Mouse (Mus musculus) ES-E14 (cell line): ENCODE measurements around the gene Acox1.

Source experiments
- CHD2 ChIP-seq: IDR thresholded peaks from 2 replicates; pipeline ENCODE4 v1.6.1; 2014; ENCODE audit warnings: mild to moderate bottlenecking, low read depth, low read length, inconsistent platforms
- HCFC1 ChIP-seq: IDR thresholded peaks from 2 replicates; pipeline ENCODE4 v1.6.1; 2012; ENCODE audit warnings: low read length, inconsistent platforms, borderline replicate concordance; ENCODE audit not compliant: insufficient read depth
- MAFK ChIP-seq: IDR thresholded peaks from 2 replicates; pipeline ENCODE4 v1.6.1; 2014; ENCODE audit warnings: mild to moderate bottlenecking, low read depth, low read length, inconsistent platforms; ENCODE audit not compliant: insufficient read depth
- ZC3H11A ChIP-seq: IDR thresholded peaks from 2 replicates; pipeline ENCODE4 v1.6.1; 2012; ENCODE audit warnings: low read depth, mild to moderate bottlenecking, inconsistent platforms, low read length, borderline replicate concordance
- ZNF384 ChIP-seq: IDR thresholded peaks from 2 replicates; pipeline ENCODE4 v1.6.1; 2012; ENCODE audit warnings: low read depth, low read length, inconsistent platforms

DNA sequence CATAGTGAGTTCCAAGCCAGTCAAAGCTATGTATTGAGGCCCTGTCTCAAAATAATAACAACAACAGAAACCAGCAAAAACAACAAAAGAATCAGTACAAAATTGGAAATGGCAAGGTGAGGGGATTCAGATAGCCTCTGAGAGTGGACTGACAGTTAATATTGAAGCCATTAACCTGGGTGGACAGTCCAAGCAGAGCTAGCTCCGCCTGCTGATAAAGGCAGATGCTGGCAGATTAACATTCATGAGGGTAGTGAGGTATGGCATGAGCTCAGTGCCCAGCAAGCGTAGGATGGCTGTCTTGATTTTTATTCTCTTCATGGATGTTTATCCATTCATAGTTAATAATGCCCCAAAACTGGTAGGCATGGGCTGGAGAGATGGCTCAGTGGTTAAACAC is 2.3 kb upstream of the Acox1 start:
- TF ChIP-seq ZNF384 (no peak), MAFK (no peak), HCFC1 (no peak), ZC3H11A (no peak), CHD2 (no peak)
